Mouse (Mus musculus) midbrain, embryonic 15.5 days (tissue): ENCODE measurements at regions not wholly inside any gene's neighbourhood (a gene's known extent, or its start where the extent isn't known, plus 50 kb on each side); places are given as distances from the start of the nearest gene placed in this dataset.

Experiments
- ATAC-seq: fragments of 200-750 bp; cut with Nextera tagmentation; replicated peaks from 2 replicates; pipeline ENCODE4 v1.8.0; 2017; ENCODE audit warnings: moderate TSS enrichment
- H3K27ac ChIP-seq: fragments of 300-500 bp; sonication (generic); 2 replicates; pipeline ENCODE4 v1.5.1; 2015; ENCODE audit warnings: mild to moderate bottlenecking, inconsistent platforms
- H3K27me3 ChIP-seq: fragments of 300-500 bp; sonication (generic); replicated peaks from 2 replicates; pipeline ENCODE4 v1.6.1; 2015; ENCODE audit warnings: inconsistent platforms
- H3K36me3 ChIP-seq: fragments of 300-500 bp; sonication (generic); replicated peaks from 2 replicates; pipeline ENCODE4 v1.6.1; 2015; ENCODE audit warnings: inconsistent platforms
- H3K4me1 ChIP-seq: fragments of 300-500 bp; sonication (generic); 2 replicates; pipeline ENCODE4 v1.6.1; 2015; ENCODE audit warnings: inconsistent platforms
- H3K4me2 ChIP-seq: fragments of 300-500 bp; sonication (generic); 2 replicates; pipeline ENCODE4 v1.6.1; 2015; ENCODE audit warnings: inconsistent platforms, mild to moderate bottlenecking, moderate library complexity
- H3K4me3 ChIP-seq: fragments of 300-500 bp; sonication (generic); 2 replicates; pipeline ENCODE4 v1.5.1; 2015; ENCODE audit warnings: mild to moderate bottlenecking, inconsistent platforms
- H3K9ac ChIP-seq: fragments of 300-500 bp; sonication (generic); 2 replicates; pipeline ENCODE4 v1.6.1; 2015; ENCODE audit warnings: mild to moderate bottlenecking, inconsistent platforms
- H3K9me3 ChIP-seq: fragments of 300-500 bp; sonication (generic); 2 replicates; pipeline ENCODE4 v1.6.1; 2016; ENCODE audit warnings: inconsistent platforms
- WGBS: fragments of 180-500 bp; shearing (Covaris S2); methylation state at CpG from one replicate; pipeline ENCODE4 v1.1.7; 2015; ENCODE audit warnings: mixed read lengths; 5-methylcytosine and 5-hydroxymethylcytosine counted together

DNA sequence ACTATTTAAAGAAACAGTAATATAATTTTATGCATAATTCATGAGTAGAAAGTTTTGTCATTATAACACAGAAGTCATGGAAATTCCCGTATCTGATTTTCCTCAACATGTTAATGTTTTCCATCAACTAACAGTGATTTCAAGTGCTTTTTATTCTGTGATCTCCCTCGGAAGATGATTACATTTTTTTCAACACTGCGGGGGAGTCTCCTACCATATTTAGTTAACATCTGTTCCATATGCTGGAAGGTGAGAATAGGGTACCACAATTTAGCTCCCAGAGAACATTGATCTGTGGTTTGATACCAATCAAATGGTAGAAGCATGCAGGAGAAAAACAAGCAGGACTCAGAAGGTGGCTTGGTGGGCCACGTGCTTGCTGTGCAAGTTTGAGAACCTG lies 321.1 kb upstream of the Pmfbp1 start:
- Histone ChIP-seq H3K4me3 (no peak overlapping the region), H3K4me1 (no peaks in the 10 kb centered on the region), H3K36me3 (no peaks in the 10 kb centered on the region), H3K9me3 (no peaks in the 10 kb centered on the region), H3K27ac (no peak overlapping the region), H3K27me3 (no peaks in the 10 kb centered on the region), H3K9ac (no peak overlapping the region), H3K4me2 (no peak overlapping the region)
- no peak for ATAC-seq
- WGBS: 84% methylated on average over 4 of the region's 4 CpGs

DNA sequence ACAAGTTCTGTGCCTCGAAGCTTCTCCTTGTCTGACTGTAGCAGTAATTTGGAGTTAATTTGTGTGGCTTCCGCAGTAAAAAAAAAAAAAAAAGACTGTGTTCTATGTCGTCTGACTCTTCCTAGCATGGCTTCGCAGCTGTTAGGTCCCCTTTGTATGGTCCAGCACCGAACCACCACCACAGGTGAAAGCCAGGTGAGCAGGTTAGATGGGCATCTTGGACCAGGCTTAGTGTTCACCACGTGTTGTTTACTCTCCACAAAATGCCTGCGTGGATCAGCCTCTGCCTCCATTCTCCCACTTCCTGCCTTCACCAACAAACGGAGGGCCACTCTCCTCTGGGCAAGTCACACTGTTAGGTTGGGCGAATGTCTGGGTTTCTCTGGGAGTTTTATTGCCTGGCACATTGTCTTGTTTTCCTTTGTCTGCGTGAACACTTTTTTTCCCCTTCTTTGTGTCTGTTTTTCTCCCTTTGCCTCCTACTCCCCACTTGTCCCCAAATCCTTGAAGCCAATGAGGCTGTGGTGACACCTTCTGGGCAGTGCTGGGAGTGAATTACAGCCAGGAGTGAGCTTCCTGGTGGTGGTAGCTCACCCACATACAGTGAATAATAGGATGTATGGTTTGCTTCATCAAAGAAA lies 308.1 kb upstream of the Pmfbp1 start:
- H3K4me2 ChIP-seq: peak overlapping the region; percentile 31
- peak; percentile 78 for ATAC-seq
- H3K4me1 ChIP-seq: peaks cover 40% of the 10 kb centered on the region
- H3K9ac ChIP-seq: peak overlapping the region; percentile 1; the same call in 1 of the 2 replicates
- H3K27ac ChIP-seq: peak overlapping the region; percentile 84
- 0 out of 2 replicates have a peak overlapping the region, but pooled peaks have one; percentile 4 for H3K4me3 ChIP-seq
- no peaks in the 10 kb centered on the region for H3K36me3 ChIP-seq
- H3K27me3 ChIP-seq: no peaks in the 10 kb centered on the region
- no peaks in the 10 kb centered on the region for H3K9me3 ChIP-seq
- 26% methylated on average over 10 of the region's 10 CpGs for WGBS

DNA sequence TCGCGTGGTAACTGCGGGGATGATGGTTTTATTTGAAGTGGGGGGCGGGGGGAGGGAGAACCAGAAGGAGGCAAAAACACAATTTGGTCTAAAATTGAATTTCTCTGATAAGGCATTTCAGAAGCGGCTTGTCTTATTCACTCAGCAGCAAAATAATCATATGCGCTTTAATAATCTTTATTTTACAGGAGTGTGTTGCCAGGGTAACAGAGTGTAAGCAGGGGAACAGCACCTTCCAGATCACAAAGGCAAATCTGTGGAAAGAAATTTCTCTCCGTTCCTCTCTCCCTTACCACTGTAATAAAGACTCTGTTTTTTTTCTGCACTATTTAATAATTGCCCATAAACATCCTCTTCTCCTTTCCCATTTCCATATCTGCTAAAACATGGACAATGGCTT lies 306.2 kb upstream of the Pmfbp1 start:
- Histone ChIP-seq H3K4me3 (no peak overlapping the region), H3K27me3 (no peaks in the 10 kb centered on the region), H3K9ac (peak overlapping the region; percentile 37; the same call in 1 of the 2 replicates), H3K36me3 (no peaks in the 10 kb centered on the region), H3K4me1 (peaks cover 40% of the 10 kb centered on the region), H3K4me2 (peak overlapping the region; percentile 29; the same call in 1 of the 2 replicates), H3K9me3 (no peaks in the 10 kb centered on the region), H3K27ac (peak overlapping the region; percentile 84)
- peak; percentile 84 for ATAC-seq
- WGBS: 27% methylated on average over 7 of the region's 7 CpGs

DNA sequence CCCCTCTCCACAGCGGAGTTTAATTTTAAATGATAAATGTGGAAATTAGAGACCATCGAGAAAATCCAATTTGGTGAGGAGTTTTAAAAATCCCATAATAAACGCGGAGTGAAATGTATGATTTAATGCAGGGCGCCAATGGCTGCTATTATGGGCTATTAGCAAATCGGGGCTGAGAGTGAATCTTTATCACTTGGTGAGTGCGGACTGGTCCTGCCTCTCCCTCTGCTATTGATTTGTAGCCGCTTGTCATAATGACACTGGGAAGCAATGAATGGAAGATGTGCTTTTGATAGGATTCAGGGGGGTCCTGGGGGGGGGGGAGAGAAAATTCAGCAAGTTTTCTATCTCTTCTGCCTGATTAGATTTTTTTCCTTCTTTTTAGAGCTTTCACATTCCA lies 279.6 kb upstream of the Pmfbp1 start:
- Histone ChIP-seq H3K9me3 (no peaks in the 10 kb centered on the region), H3K27ac (peak overlapping the region; percentile 38; the same call in 1 of the 2 replicates), H3K4me1 (peaks cover 14% of the 10 kb centered on the region), H3K9ac (no peak overlapping the region; the same call in 1 of the 2 replicates), H3K4me2 (no peak overlapping the region), H3K27me3 (no peaks in the 10 kb centered on the region), H3K36me3 (no peaks in the 10 kb centered on the region), H3K4me3 (no peak overlapping the region)
- no peak for ATAC-seq
- 63% methylated on average over 8 of the region's 8 CpGs for WGBS

DNA sequence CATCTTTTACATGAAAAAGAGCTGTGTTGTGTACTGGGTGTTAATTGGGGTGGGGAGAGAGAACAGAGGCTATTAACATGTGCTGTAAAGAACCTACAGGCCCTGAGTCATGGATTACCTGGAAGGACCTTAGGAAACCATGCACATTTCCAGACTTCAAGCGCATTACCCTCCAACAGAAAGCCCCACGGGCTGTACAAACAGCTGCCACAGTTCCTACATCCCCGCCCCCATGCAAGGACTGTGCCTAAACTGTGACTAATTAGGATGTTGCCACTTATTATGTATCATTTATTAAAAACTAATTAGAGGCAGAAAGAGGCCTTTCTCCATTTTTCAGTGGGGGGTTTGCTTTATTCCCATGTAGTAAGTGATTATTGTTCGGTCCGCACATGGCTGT lies 277.5 kb upstream of the Pmfbp1 start:
- no peaks in the 10 kb centered on the region for H3K27me3 ChIP-seq
- H3K27ac ChIP-seq: no peak overlapping the region
- ATAC-seq: no peak
- no peaks in the 10 kb centered on the region for H3K9me3 ChIP-seq
- H3K4me2 ChIP-seq: no peak overlapping the region
- no peaks in the 10 kb centered on the region for H3K36me3 ChIP-seq
- peaks cover 14% of the 10 kb centered on the region for H3K4me1 ChIP-seq
- no peak overlapping the region for H3K9ac ChIP-seq
- WGBS: 52% methylated on average over 5 of the region's 5 CpGs
- H3K4me3 ChIP-seq: no peak overlapping the region

DNA sequence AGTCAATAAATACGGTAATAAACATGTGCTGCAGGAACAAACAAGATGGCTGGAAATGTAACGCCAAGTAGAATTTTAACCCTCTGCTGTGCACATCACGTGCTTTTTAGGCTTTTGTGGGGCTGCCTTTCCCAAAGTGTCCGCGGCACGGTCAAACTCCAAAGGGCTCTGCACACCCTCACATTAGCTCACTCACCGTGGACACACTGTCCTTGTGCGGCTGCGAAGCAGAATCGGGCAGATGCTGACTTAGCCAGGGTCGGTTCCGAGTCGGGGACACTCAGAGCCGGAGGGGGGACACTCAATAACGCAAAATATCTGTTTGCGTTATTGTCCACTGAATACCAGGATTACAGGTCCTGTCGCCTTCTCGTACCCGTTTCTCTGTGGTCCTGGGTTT lies 276.5 kb upstream of the Pmfbp1 start:
- no peaks in the 10 kb centered on the region for H3K27me3 ChIP-seq
- H3K4me2 ChIP-seq: no peak overlapping the region
- ATAC-seq: no peak
- no peak overlapping the region for H3K4me3 ChIP-seq
- H3K27ac ChIP-seq: no peak overlapping the region
- no peaks in the 10 kb centered on the region for H3K36me3 ChIP-seq
- H3K4me1 ChIP-seq: peaks cover 14% of the 10 kb centered on the region
- no peaks in the 10 kb centered on the region for H3K9me3 ChIP-seq
- no peak overlapping the region for H3K9ac ChIP-seq
- 91% methylated on average over 19 of the region's 19 CpGs for WGBS

DNA sequence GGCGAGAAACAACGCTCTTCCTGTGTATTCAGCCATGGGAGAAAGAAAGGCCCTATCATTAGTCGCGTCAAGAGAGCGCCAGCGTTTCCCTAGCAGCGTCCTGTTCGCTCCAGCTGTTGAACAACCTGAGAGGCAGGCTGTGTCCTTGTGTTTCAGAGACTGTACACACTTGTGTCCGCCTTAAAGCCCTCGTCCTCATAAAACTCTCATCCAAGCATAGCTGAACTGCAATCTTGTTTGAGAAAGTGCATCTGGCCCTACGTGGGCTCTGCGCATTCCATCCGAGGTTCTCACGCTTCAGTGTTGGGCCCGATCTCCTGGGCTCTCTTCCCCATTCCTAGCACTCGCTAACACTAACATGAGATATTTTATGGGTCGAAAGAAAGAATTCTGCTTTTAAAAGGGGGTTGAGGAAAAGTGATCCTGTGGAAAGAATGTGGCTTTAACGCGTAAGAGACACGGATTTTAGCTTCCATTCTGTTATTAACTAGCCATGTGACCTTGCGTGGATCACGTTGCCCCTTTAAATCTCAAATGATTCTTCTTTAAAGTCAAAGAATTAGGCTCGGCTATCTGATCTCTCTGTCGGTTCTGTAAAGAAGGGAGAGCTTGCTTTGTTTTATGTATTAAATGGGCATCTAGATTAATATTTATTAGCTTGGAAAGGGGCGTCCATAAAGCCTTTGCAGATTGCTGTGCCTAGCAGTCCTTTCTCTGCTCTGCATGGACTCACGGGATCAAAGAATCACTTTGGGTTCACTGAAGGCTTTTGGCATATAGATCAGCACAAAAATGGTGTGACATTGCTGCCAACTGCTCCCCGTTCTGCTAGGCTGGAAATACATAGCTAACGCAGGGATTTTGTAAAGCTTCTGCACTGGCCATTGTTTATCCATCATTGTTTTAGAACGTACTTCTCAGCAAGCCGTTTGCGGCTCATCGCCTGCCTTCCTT lies 261.3 kb upstream of the Pmfbp1 start:
- peak overlapping the region; percentile 42 for H3K4me2 ChIP-seq
- no peaks in the 10 kb centered on the region for H3K9me3 ChIP-seq
- H3K36me3 ChIP-seq: no peaks in the 10 kb centered on the region
- H3K9ac ChIP-seq: no peak overlapping the region
- ATAC-seq: no peak; the same call in 1 of the 2 replicates
- no peaks in the 10 kb centered on the region for H3K27me3 ChIP-seq
- peak overlapping the region; percentile 54 for H3K27ac ChIP-seq
- peak overlapping the region; percentile 13 for H3K4me3 ChIP-seq
- 18% methylated on average over 32 of the region's 32 CpGs for WGBS
- peaks cover 23% of the 10 kb centered on the region for H3K4me1 ChIP-seq

DNA sequence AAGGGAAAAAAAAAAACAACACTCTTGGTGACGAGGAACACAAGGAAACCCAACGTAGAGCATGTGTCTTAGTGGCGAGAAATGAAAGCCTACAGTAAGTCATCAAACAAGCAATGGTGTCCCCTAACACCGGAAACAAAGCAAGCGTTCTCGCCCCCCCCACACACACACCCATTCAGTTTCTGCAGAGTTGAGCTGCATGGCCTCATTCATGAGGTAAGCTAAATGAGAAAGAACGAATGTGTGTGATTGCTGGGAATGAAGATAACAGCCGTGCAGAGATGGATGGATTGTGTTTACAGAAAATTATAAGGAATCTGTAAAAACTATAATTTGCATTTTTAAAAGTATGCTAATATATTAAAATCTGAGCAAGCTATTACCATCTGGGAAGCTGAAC lies 248.3 kb upstream of the Pmfbp1 start:
- WGBS: 62% methylated on average over 8 of the region's 8 CpGs
- Histone ChIP-seq H3K9me3 (no peaks in the 10 kb centered on the region), H3K27me3 (no peaks in the 10 kb centered on the region), H3K27ac (no peak overlapping the region), H3K4me2 (peak overlapping the region; percentile 46), H3K9ac (peak overlapping the region; percentile 8; the same call in 1 of the 2 replicates), H3K4me3 (peak overlapping the region; percentile 38), H3K4me1 (peaks cover 17% of the 10 kb centered on the region; the same call in 1 of the 2 replicates), H3K36me3 (no peaks in the 10 kb centered on the region)
- ATAC-seq: no peak

DNA sequence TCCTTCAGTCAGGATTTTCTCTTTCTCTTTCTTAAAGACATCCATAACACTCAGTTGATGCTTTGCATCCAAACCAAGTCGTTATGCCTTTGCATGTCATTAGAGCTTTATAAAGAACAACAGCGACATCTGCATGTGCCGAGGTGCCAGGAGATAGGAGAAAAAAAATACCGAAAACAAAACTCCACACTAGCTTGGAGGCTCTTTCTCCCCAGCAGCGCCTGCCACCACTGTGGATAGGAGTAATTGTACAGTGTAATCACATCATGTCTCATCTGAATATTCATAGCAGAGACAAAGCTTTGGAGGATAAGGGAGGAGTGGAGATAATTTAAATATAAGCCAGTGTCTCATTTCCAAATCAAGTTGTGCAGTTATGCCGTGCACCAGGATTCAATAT lies 246.0 kb upstream of the Pmfbp1 start:
- ATAC-seq: peak; percentile 60
- peaks cover 31% of the 10 kb centered on the region for H3K4me1 ChIP-seq
- 36% methylated on average over 6 of the region's 6 CpGs for WGBS
- H3K4me2 ChIP-seq: peak overlapping the region; percentile 46
- H3K9me3 ChIP-seq: no peaks in the 10 kb centered on the region
- H3K27me3 ChIP-seq: no peaks in the 10 kb centered on the region
- H3K27ac ChIP-seq: peak overlapping the region; percentile 84
- H3K9ac ChIP-seq: peak overlapping the region; percentile 48; the same call in 1 of the 2 replicates
- no peaks in the 10 kb centered on the region for H3K36me3 ChIP-seq
- H3K4me3 ChIP-seq: peak overlapping the region; percentile 38

DNA sequence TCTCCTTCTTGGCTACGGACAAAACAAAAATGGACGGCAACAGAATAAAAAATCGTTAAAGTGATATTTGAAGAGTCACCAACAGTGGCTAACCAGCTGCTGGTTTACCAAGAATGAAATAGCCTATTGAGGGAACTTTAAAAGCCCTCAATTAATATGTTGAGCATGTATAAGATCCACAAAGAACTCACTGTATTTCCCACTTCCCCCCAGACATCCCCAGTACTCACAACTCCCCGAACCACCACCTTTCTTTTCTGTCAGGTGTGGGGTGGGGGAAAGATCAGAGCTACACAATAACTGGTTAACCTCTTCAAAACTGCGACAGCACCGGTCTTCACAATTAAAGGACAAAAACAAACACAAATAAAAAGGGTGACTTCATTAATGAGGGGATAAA lies 245.5 kb upstream of the Pmfbp1 start:
- Histone ChIP-seq H3K36me3 (no peaks in the 10 kb centered on the region), H3K27ac (peak overlapping the region; percentile 84), H3K4me3 (peak overlapping the region; percentile 38), H3K27me3 (no peaks in the 10 kb centered on the region), H3K9me3 (no peaks in the 10 kb centered on the region), H3K4me2 (peak overlapping the region; percentile 46), H3K4me1 (peaks cover 31% of the 10 kb centered on the region), H3K9ac (peak overlapping the region; percentile 48; the same call in 1 of the 2 replicates)
- no peak for ATAC-seq
- 42% methylated on average over 6 of the region's 6 CpGs for WGBS

DNA sequence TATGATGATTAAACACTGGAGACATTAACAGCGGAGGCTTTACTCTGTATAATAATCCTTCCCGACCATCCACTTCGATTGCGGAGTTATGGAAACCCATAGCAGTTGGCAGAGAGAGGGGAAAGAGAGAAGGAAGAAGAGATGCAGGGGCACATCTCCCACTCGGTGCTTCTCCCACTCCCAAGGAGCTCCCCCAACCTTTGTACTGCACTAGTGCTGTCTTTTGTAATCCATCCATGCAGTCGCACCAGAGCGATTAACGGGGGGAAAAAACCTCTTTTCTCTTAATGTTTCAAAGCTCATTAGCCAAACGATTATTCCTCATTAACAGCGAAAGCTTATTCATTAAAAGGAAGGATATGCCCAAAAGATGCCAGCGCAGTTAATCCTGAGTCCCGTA lies 244.6 kb upstream of the Pmfbp1 start:
- WGBS: 40% methylated on average over 12 of the region's 12 CpGs
- Histone ChIP-seq H3K9ac (peak overlapping the region; percentile 48), H3K27me3 (no peaks in the 10 kb centered on the region), H3K4me1 (peaks cover 29% of the 10 kb centered on the region), H3K27ac (peak overlapping the region; percentile 84), H3K4me3 (peak overlapping the region; percentile 38), H3K4me2 (peak overlapping the region; percentile 46), H3K36me3 (no peaks in the 10 kb centered on the region), H3K9me3 (no peaks in the 10 kb centered on the region)
- ATAC-seq: 0 out of 2 replicates have a peak, but pooled peaks have one; percentile 15

DNA sequence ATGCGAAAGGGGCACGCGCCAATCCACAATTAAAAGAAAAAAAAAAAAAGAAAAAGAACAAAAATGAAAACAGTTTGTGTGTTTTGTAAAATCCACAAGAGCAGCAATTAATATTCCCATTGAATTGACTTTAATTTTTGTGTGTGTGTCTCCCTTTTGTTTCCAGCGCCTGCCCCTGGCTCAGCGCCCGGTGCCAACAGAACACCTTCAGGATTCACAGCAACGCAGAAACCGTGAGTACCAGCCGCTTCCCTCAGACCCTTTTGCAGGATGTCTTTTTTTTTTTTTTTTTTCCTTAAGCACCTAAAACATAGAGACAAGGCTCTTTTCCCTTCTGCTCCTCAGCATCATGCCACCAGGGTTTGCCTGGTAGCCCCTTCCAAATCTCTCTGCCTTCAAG lies 244.1 kb upstream of the Pmfbp1 start:
- Histone ChIP-seq H3K27me3 (no peaks in the 10 kb centered on the region), H3K36me3 (no peaks in the 10 kb centered on the region), H3K9ac (peak overlapping the region; percentile 48), H3K4me1 (peaks cover 28% of the 10 kb centered on the region), H3K4me3 (peak overlapping the region; percentile 38), H3K4me2 (peak overlapping the region; percentile 46), H3K9me3 (no peaks in the 10 kb centered on the region), H3K27ac (peak overlapping the region; percentile 84)
- no peak for ATAC-seq
- 45% methylated on average over 9 of the region's 9 CpGs for WGBS
